Mouse (Mus musculus): ENCODE measurements around the gene Ptprj. TPM values are rescaled to one million over a fixed set of nuclear protein-coding genes. Genes with fewer than 3 reads are reported as not detected.

The Ptprj gene
- 13.2 TPM for polyA plus RNA-seq (2017; shearing (Covaris generic))

GRCm38 (mm10) chr2:90580236-90581005 lies at the start of gene Ptprj:
Gene Ptprj (minus strand): TSS chr2:90580647.

DNA sequence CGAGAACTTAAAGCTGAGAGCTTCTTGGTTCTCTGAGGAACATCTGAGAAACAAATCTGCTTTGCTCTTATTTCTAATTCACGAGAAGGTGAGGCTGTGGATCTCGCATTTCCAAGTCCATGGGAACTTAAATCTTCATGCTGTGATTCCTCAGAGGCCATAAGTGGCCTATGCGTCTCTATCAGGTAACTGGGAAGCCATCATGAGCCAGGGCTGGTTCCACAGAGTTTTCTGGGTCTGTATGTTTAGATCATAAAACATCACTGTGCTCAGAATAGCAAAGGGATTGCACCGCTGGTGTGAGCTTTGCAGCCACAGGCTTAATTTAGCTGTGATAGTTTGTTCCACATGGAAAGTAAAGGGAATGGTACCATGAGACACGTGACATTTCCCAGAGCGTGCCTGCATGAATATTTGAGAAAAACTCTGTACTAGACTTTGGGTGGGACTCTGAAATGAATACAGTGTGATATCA lies 181.8 kb downstream of the Ptprj start, which contains the start of gene Olfr1274-ps:
Olfr1274-ps (plus strand) TSS at position 51 of the 475 bp plus-strand sequence.

Other genes starting within 250 kb of the Ptprj start
- gene Olfr1274-ps, start 182.0 kb downstream of the Ptprj start, polyA plus RNA-seq (2017; shearing (Covaris generic)), result not detected
- 39.3 TPM for gene Nup160, start 96.6 kb upstream of the Ptprj start, polyA plus RNA-seq (2017; shearing (Covaris generic))
- 287 TPM for gene Fnbp4, start 164.7 kb upstream of the Ptprj start, polyA plus RNA-seq (2017; shearing (Covaris generic))
- gene Agbl2, start 202.1 kb upstream of the Ptprj start, polyA plus RNA-seq (2017; shearing (Covaris generic)), result not detected